Mouse (Mus musculus) testis, adult 2 months (tissue): ENCODE measurements at regions not wholly inside any gene's neighbourhood (a gene's known extent, or its start where the extent isn't known, plus 50 kb on each side); places are given as distances from the start of the nearest gene placed in this dataset.

Source experiments
- CTCF ChIP-seq: fragments of 200-500 bp; IDR thresholded peaks from 2 replicates; pipeline ENCODE4 v1.5.1; 2012; ENCODE audit warnings: low read depth, mild to moderate bottlenecking, inconsistent platforms, low read length, moderate library complexity; ENCODE audit not compliant: control insufficient read depth, insufficient read depth, insufficient replicate concordance
- POLR2A ChIP-seq: fragments of 200-500 bp; IDR thresholded peaks from 2 replicates; pipeline ENCODE4 v1.6.1; 2012; ENCODE audit warnings: low read depth, mild to moderate bottlenecking, inconsistent platforms, low read length, moderate library complexity; ENCODE audit not compliant: control insufficient read depth

- TF ChIP-seq CTCF = no peak
- TF ChIP-seq POLR2A = no peak
These were observed 105.3 kb upstream of the Arg1 start for GRCm38 (mm10) chr10:25032625-25033024.
